ENCODE assay signal across 12 mouse cellular contexts in genomic region chr6:134353751-134354150, GRCm38 (mm10). TPM values are rescaled to one million over a fixed set of nuclear protein-coding genes. Genes with fewer than 3 reads are reported as not detected.
"Had no signal": no experiment of that assay in that cellular context is flagged by ENCODE, and none has a peak within 500 bp of the region (broad histone marks: within the 10 kb centered on the region; RNA-seq: fewer than 3 reads in every experiment).

No protein-coding gene starts in this region.

- H3K4me3 ChIP-seq: left cerebral cortex, adult 2 months; limb, embryonic 15.5 days; midbrain, embryonic 12.5 days; neural tube, embryonic 13.5 days had no signal

- H3K27ac ChIP-seq: left cerebral cortex, adult 2 months; limb, embryonic 15.5 days; liver, embryonic 14.5 days; midbrain, embryonic 12.5 days; neural tube, embryonic 13.5 days had no signal

- DNase-seq: kidney, postnatal 10 days; lung, adult 18-20 months; retina, postnatal 1 day; thymus, postnatal 36 days had no signal

RNA-seq across cellular contexts. Expression of gene Bcl2l14, which starts 42.4 kb away (rescaled TPM):
- total RNA-seq: layer of hippocampus, adult 8-10 months; layer of hippocampus, postnatal 25 days; left cerebral cortex, adult 2 months; left cerebral cortex, postnatal 14 days had no signal
